Mouse (Mus musculus) lung, adult 2 months (tissue): ENCODE data around the gene Slc1a3.

ENCODE experiments used
- CTCF ChIP-seq: fragments of 200-500 bp; IDR thresholded peaks from 2 replicates; pipeline ENCODE4 v1.5.1; 2011; ENCODE audit warnings: mild to moderate bottlenecking, low read length, control low read depth; ENCODE audit not compliant: insufficient read depth
- POLR2A ChIP-seq: fragments of 200-500 bp; IDR thresholded peaks from 2 replicates; pipeline ENCODE4 v1.6.1; 2011; ENCODE audit warnings: low read depth, mild to moderate bottlenecking, control low read depth, low read length, borderline replicate concordance; ENCODE audit errors: extremely low read depth

DNA sequence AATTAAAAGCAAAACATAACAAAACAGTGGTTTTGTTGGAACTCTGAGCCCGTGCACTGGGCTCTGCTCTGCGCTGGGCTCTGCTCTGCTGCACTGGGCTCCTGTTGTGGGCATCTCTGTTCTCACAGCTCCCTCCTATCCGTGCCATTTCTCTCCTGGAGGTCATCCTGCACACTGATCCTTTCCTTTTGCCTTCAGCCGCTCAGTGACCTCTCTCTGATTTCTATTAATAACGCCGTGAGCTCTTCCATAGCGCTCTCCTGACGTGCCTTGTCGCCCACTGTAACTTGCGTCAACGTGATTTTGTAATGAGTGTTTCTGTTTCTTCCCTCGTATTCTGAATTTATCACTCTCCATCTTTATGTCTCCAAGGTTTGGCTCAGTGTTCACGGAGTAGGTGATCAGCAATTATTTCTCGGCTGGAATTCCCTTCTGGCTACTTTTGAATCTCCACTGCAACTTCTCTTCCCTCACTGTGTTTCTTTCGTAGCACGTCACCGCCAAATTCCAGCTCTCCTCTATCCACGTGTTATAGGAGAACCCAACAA, 91.0 kb downstream of the Slc1a3 start:
- TF ChIP-seq CTCF (no peak), POLR2A (no peak)
